Mouse (Mus musculus): Measurements from ENCODE around the gene Hivep1.

- no peak for TF ChIP-seq POLR2A (IDR thresholded peaks at IDR 0.05; ENCODE audit: borderline replicate concordance, low read depth, low read length)
- no peak for TF ChIP-seq CTCF (IDR thresholded peaks at IDR 0.05; ENCODE audit: low read depth, low read length)
These were observed 143.8 kb downstream of the Hivep1 start for GRCm38 (mm10) chr13:42195671-42196070.

Measured in bone marrow macrophage, adult 2 months (primary cell).